Mouse (Mus musculus): Measurements from ENCODE around the gene Cyp2d22. TPM values are rescaled to one million over a fixed set of nuclear protein-coding genes. Genes with fewer than 3 reads are reported as not detected.
A peak's percentile ranks its signal among the peaks of the same experiment; 100 is the strongest.

Cyp2d22 gene
- polyA plus RNA-seq (2011; ENCODE audit: insufficient read depth, insufficient read length, low replicate concordance, missing spikeins) = 5.2 and 7.2 TPM in 2 replicates

DNA sequence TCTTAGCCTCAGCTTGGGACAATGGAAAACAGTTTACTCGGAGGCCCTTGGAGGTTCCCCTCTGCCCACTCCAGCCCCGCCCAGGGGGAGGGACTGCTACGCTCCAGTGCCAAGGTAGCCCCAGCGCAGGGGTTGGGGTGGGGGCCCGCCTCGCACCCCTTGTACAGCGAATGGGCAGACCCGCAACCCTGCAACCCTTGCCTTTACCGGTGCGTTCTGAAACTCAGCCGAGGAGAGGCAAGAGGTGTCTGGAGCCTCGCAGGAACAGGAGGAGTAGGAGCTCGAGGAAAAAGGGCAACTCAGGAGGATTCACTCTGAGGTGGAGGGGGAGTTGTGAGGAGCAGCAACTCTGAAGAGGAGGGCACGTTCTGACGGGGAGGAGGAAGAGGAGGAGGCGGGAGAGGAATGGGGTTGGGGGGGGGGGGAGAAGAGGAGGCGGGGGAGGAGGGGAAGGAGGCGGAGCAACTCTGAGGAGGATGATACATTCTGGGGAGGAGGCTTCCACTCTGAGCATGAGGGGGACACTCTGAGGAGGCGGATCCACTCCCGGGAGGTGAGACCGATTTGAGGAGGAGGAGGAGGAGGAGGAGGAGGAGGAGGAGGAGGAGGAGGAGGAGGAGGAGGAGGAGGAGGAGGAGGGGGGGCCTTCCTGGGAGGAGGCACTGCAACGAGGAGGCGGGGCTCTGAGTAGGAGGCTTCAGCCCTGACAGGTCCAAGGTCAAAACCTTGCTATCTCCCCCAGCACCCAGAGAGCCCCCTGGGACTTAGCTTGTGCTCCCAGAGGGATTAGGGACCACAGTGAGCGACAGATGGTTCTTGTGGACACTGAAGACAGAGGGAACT is at the start of gene Cyp2d22:
Cyp2d22 (minus strand) TSS at position 390 of the 843 bp plus-strand sequence.
- no peak for TF ChIP-seq POLR2A (IDR thresholded peaks at IDR 0.05; ENCODE audit: borderline replicate concordance, control insufficient read depth, low read depth, low read length)
- TF ChIP-seq CTCF (IDR thresholded peaks at IDR 0.05; ENCODE audit: control insufficient read depth, insufficient read depth, low read length) = no peak
- H3K4me1 ChIP-seq (ENCODE audit: control insufficient read depth, insufficient read depth, low read length) = no peaks in the 10 kb centered on the region; the same call in 1 of the 2 replicates
- H3K4me3 ChIP-seq (replicated peaks; ENCODE audit: control insufficient read depth, low read depth, low read length) = peak within 1 kb of the TSS; percentile 67

DNA sequence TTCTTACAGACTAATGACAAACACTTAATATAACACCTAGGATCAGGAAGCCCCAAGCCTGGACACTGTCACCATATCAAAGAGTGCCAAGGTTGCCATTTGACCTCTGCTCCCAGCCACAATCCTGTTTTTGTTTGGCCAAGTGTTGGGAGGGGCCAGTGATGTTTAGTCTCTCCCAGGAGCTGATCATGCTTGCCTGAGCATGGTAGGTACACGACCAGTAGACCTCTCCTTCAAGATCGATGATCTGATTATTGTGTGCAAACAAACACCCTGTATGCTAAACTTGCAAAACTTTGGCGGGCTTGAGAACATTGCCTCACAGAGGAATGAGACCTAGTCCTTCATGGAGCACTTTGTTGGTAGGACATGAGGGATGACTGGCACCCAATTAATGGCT is 43.4 kb upstream of the Cyp2d22 start:
- WGBS = 69% methylated on average over 3 of the region's 3 CpGs
- Histone ChIP-seq H3K27ac (ENCODE audit: control insufficient read depth, insufficient read depth, low read depth, low read length, poor library complexity) (no peak overlapping the region), H3K4me1 (ENCODE audit: control insufficient read depth, insufficient read depth, low read length) (no peaks in the 10 kb centered on the region), H3K4me3 (replicated peaks; ENCODE audit: control insufficient read depth, low read depth, low read length) (no peak overlapping the region)
- no peak for TF ChIP-seq CTCF (IDR thresholded peaks at IDR 0.05; ENCODE audit: control insufficient read depth, insufficient read depth, low read length)
- no peak for TF ChIP-seq POLR2A (IDR thresholded peaks at IDR 0.05; ENCODE audit: borderline replicate concordance, control insufficient read depth, low read depth, low read length)

More for the DNA sequence above, at the start of gene Cyp2d22:
- peak within 1 kb of the TSS; percentile 72; the same call in 1 of the 2 replicates for H3K27ac ChIP-seq (ENCODE audit: control insufficient read depth, insufficient read depth, low read depth, low read length, poor library complexity)
- WGBS = 5% methylated on average over 18 of the region's 24 CpGs

DNA sequence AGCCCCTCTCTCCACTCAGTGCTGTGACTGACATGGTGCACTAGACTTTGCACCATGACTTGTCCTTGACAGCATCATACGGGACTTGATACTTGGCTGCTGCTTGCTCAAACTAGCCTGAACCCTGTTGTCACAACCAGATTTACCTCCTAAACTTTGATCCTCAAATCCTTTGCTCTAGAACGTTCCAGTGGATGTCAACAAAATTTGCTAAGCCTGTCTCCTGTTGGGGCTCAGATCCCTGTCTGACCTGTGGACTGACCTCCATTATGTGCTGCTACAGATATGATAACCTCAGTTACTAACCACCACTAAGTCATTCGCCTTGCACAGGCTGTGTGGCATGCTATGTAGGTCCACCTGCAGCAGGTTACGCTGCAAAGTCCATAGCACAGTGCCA is 42.9 kb upstream of the Cyp2d22 start:
- 73% methylated on average over 4 of the region's 4 CpGs for WGBS
- Histone ChIP-seq H3K4me3 (replicated peaks; ENCODE audit: control insufficient read depth, low read depth, low read length) (no peak overlapping the region), H3K4me1 (ENCODE audit: control insufficient read depth, insufficient read depth, low read length) (no peaks in the 10 kb centered on the region), H3K27ac (ENCODE audit: control insufficient read depth, insufficient read depth, low read depth, low read length, poor library complexity) (no peak overlapping the region)
- no peak for TF ChIP-seq POLR2A (IDR thresholded peaks at IDR 0.05; ENCODE audit: borderline replicate concordance, control insufficient read depth, low read depth, low read length)
- TF ChIP-seq CTCF (IDR thresholded peaks at IDR 0.05; ENCODE audit: control insufficient read depth, insufficient read depth, low read length) = no peak

DNA sequence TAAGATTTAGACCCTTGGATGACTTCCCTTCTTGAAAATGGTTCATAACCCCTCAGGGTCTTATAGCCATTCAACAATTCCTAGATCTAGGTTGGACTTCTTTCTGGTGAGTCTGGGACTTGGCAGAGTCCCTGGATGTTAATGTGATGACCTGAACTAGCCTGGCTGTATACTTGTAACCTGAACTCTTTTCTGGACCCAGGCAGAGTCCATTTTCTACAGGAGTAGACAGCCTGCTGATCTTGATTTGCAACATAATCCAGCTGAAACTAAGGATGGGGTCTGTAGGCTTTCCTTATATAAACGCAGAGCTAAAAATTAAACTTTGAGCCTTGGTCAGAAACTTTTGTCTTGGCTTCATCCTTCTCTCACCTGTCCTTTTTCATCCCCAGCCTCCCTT is 38.6 kb upstream of the Cyp2d22 start:
- no peak overlapping the region for H3K27ac ChIP-seq (ENCODE audit: control insufficient read depth, insufficient read depth, low read depth, low read length, poor library complexity)
- WGBS = 82% methylated on average over 1 of the region's 1 CpGs
- TF ChIP-seq CTCF (IDR thresholded peaks at IDR 0.05; ENCODE audit: control insufficient read depth, insufficient read depth, low read length) (no peak), POLR2A (IDR thresholded peaks at IDR 0.05; ENCODE audit: borderline replicate concordance, control insufficient read depth, low read depth, low read length) (no peak)
- no peak overlapping the region for H3K4me3 ChIP-seq (replicated peaks; ENCODE audit: control insufficient read depth, low read depth, low read length)
- no peaks in the 10 kb centered on the region for H3K4me1 ChIP-seq (ENCODE audit: control insufficient read depth, insufficient read depth, low read length)

GRCm38 (mm10) chr15:82416797-82417789 is 37.0 kb upstream of the Cyp2d22 start:
- H3K27ac ChIP-seq (ENCODE audit: control insufficient read depth, insufficient read depth, low read depth, low read length, poor library complexity) = no peak overlapping the region; the same call in 1 of the 2 replicates
- 39% methylated on average over 16 of the region's 16 CpGs for WGBS
- H3K4me3 ChIP-seq (replicated peaks; ENCODE audit: control insufficient read depth, low read depth, low read length) = no peak overlapping the region
- no peaks in the 10 kb centered on the region for H3K4me1 ChIP-seq (ENCODE audit: control insufficient read depth, insufficient read depth, low read length)
- no peak for TF ChIP-seq POLR2A (IDR thresholded peaks at IDR 0.05; ENCODE audit: borderline replicate concordance, control insufficient read depth, low read depth, low read length)
- TF ChIP-seq CTCF (IDR thresholded peaks at IDR 0.05; ENCODE audit: control insufficient read depth, insufficient read depth, low read length) = peak; percentile 86

DNA sequence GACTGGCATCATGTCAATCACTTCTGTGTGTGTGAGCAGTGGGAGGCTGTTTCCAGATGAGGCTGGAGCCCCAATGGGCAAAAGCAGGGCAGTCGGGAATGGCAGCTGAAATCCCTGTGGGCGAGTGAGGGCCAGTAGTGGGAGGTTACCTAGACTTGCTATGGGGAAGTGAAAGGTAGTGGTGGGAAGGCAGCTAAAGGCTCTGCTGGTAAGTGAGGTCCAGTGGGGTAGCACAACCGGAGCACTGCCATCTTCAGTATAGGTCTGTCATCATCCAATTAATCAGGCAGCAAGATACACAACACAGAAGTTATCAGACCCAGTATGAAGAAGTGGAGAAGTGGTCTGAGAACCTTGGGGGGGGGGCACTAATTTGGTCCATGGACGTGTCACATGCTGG is 27.5 kb upstream of the Cyp2d22 start:
- no peak overlapping the region for H3K27ac ChIP-seq (ENCODE audit: control insufficient read depth, insufficient read depth, low read depth, low read length, poor library complexity)
- 64% methylated on average over 4 of the region's 4 CpGs for WGBS
- H3K4me1 ChIP-seq (ENCODE audit: control insufficient read depth, insufficient read depth, low read length) = no peaks in the 10 kb centered on the region; the same call in 1 of the 2 replicates
- no peak for TF ChIP-seq CTCF (IDR thresholded peaks at IDR 0.05; ENCODE audit: control insufficient read depth, insufficient read depth, low read length)
- TF ChIP-seq POLR2A (IDR thresholded peaks at IDR 0.05; ENCODE audit: borderline replicate concordance, control insufficient read depth, low read depth, low read length) = no peak
- H3K4me3 ChIP-seq (replicated peaks; ENCODE audit: control insufficient read depth, low read depth, low read length) = no peak overlapping the region

- no peak for TF ChIP-seq POLR2A (IDR thresholded peaks at IDR 0.05; ENCODE audit: borderline replicate concordance, control insufficient read depth, low read depth, low read length)
- TF ChIP-seq CTCF (IDR thresholded peaks at IDR 0.05; ENCODE audit: control insufficient read depth, insufficient read depth, low read length) = no peak
- H3K4me3 ChIP-seq (replicated peaks; ENCODE audit: control insufficient read depth, low read depth, low read length) = no peak within 1 kb of the TSS
- WGBS = 83% methylated on average over 6 of the region's 6 CpGs
These were observed 26.9 kb upstream of the Cyp2d22 start, which contains the start of gene Cyp2d10 for GRCm38 (mm10) chr15:82406981-82407380. Cyp2d10 (minus strand) TSS chr15:82407195.

More at GRCm38 (mm10) chr15:82406981-82407380, 26.9 kb upstream of the Cyp2d22 start, which contains the start of gene Cyp2d10:
- H3K4me1 ChIP-seq (ENCODE audit: control insufficient read depth, insufficient read depth, low read length) = no peaks in the 10 kb centered on the region; the same call in 1 of the 2 replicates
- H3K27ac ChIP-seq (ENCODE audit: control insufficient read depth, insufficient read depth, low read depth, low read length, poor library complexity) = no peak within 1 kb of the TSS

Measured in bone marrow, adult 2 months (tissue).